Mouse (Mus musculus) midbrain, embryonic 11.5 days (tissue): ENCODE results near the gene Grip1. TPM values are rescaled to one million over a fixed set of nuclear protein-coding genes. Genes with fewer than 3 reads are reported as not detected.
A peak's percentile ranks its signal among the peaks of the same experiment; 100 is the strongest.

Experiments
- ATAC-seq: fragments of 200-750 bp; cut with Nextera tagmentation; 2 replicates; pipeline ENCODE4 v1.8.0; 2017; ENCODE audit warnings: moderate TSS enrichment, moderate library complexity; ENCODE audit not compliant: low FRiP score
- DNase-seq: peaks from one replicate; pipeline ENCODE4 v3.0.0; 2015; ENCODE audit warnings: low spot score; ENCODE audit errors: missing footprints
- H3K27ac ChIP-seq: fragments of 300-500 bp; sonication (generic); 2 replicates; pipeline ENCODE4 v1.5.1; 2014; ENCODE audit warnings: low read depth, low read length
- H3K27me3 ChIP-seq: fragments of 300-500 bp; sonication (generic); 2 replicates; pipeline ENCODE4 v1.6.1; 2014; ENCODE audit warnings: mild to moderate bottlenecking, low read length, moderate library complexity, mixed read lengths; ENCODE audit not compliant: control insufficient read depth, insufficient read depth
- H3K36me3 ChIP-seq: fragments of 300-500 bp; sonication (generic); 2 replicates; pipeline ENCODE4 v1.6.1; 2014; ENCODE audit warnings: mild to moderate bottlenecking, low read length, moderate library complexity, mixed read lengths; ENCODE audit not compliant: control insufficient read depth, insufficient read depth
- H3K4me1 ChIP-seq: fragments of 300-500 bp; sonication (generic); 2 replicates; pipeline ENCODE4 v1.6.1; 2014; ENCODE audit warnings: low read length; ENCODE audit not compliant: control insufficient read depth, insufficient read depth
- H3K4me2 ChIP-seq: fragments of 300-500 bp; sonication (generic); 2 replicates; pipeline ENCODE4 v1.6.1; 2014; ENCODE audit warnings: mild to moderate bottlenecking, moderate library complexity
- H3K4me3 ChIP-seq: fragments of 300-500 bp; sonication (generic); 2 replicates; pipeline ENCODE4 v1.5.1; 2014; ENCODE audit warnings: low read depth, low read length
- H3K9ac ChIP-seq: fragments of 300-500 bp; sonication (generic); 2 replicates; pipeline ENCODE4 v1.6.1; 2014; ENCODE audit warnings: low read length
- H3K9me3 ChIP-seq: fragments of 300-500 bp; sonication (generic); 2 replicates; pipeline ENCODE4 v1.6.1; 2016; ENCODE audit warnings: low read length; ENCODE audit not compliant: control insufficient read depth
- WGBS: fragments of 180-500 bp; shearing (Covaris S2); extraction: QIAGEN DNeasy Blood & Tissue Kit; methylation state at CpG from one replicate; pipeline ENCODE4 v1.1.7; 2014; 5-methylcytosine and 5-hydroxymethylcytosine counted together
- polyA plus RNA-seq: library from polyadenylated mRNA; unstranded; fragments of >200 nt; fragmentation: Nextera tagmentation; extraction: Ambion mirVana; gene quantifications from 2 replicates; pipeline ENCODE4 v1.2.1, GENCODE M21; 2014

The Grip1 gene
- polyA plus RNA-seq, 1 experiment from 2014 or later = 8.5 TPM

- no peaks in the 10 kb centered on the region for H3K9me3 ChIP-seq
- H3K4me1 ChIP-seq = no peaks in the 10 kb centered on the region
- DNase-seq (no peak), ATAC-seq (no peak)
- no peak overlapping the region for H3K4me3 ChIP-seq
- no peak overlapping the region for H3K27ac ChIP-seq
- no peak overlapping the region for H3K4me2 ChIP-seq
- 80% methylated on average over 3 of the region's 3 CpGs for WGBS
- H3K27me3 ChIP-seq = no peaks in the 10 kb centered on the region
- no peaks in the 10 kb centered on the region for H3K36me3 ChIP-seq
- H3K9ac ChIP-seq = no peak overlapping the region
Measured at GRCm38 (mm10) chr10:119525730-119526129, 72.1 kb downstream of the Grip1 start.

- ATAC-seq (peak; percentile 65), DNase-seq (no peak)
- H3K9ac ChIP-seq = no peak overlapping the region
- H3K36me3 ChIP-seq = no peaks in the 10 kb centered on the region
- H3K27me3 ChIP-seq = peaks cover 2% of the 10 kb centered on the region; the same call in 1 of the 2 replicates
- whole genome bisulfite sequencing = 17% methylated on average over 4 of the region's 4 CpGs
- H3K4me2 ChIP-seq = no peak overlapping the region
- H3K4me3 ChIP-seq = no peak overlapping the region
- no peak overlapping the region for H3K27ac ChIP-seq
- H3K4me1 ChIP-seq = no peaks in the 10 kb centered on the region; the same call in 1 of the 2 replicates
- H3K9me3 ChIP-seq = no peaks in the 10 kb centered on the region
Measured at GRCm38 (mm10) chr10:119534852-119535251, 81.2 kb downstream of the Grip1 start.

- Histone ChIP-seq H3K4me3 (no peak overlapping the region), H3K27ac (no peak overlapping the region), H3K27me3 (no peaks in the 10 kb centered on the region), H3K4me1 (no peaks in the 10 kb centered on the region), H3K36me3 (peaks cover 2% of the 10 kb centered on the region; the same call in 1 of the 2 replicates), H3K9me3 (peaks cover 3% of the 10 kb centered on the region; the same call in 1 of the 2 replicates), H3K9ac (no peak overlapping the region), H3K4me2 (no peak overlapping the region)
- DNase-seq (no peak), ATAC-seq (no peak)
- 96% methylated on average over 4 of the region's 4 CpGs for WGBS
Measured at GRCm38 (mm10) chr10:119541655-119542054, 88.0 kb downstream of the Grip1 start.

GRCm38 (mm10) chr10:119543771-119544170 is 90.1 kb downstream of the Grip1 start:
- 73% methylated on average over 7 of the region's 7 CpGs for WGBS
- Histone ChIP-seq H3K27me3 (no peaks in the 10 kb centered on the region), H3K4me2 (no peak overlapping the region), H3K4me1 (no peaks in the 10 kb centered on the region), H3K36me3 (peaks cover 2% of the 10 kb centered on the region; the same call in 1 of the 2 replicates), H3K27ac (no peak overlapping the region), H3K4me3 (no peak overlapping the region), H3K9ac (no peak overlapping the region), H3K9me3 (peaks cover 3% of the 10 kb centered on the region; the same call in 1 of the 2 replicates)
- DNase-seq (no peak), ATAC-seq (no peak)

- no peak overlapping the region for H3K4me3 ChIP-seq
- whole genome bisulfite sequencing = 45% methylated on average over 9 of the region's 9 CpGs
- peaks cover 2% of the 10 kb centered on the region; the same call in 1 of the 2 replicates for H3K36me3 ChIP-seq
- no peak overlapping the region for H3K27ac ChIP-seq
- peak overlapping the region; percentile 1; the same call in 1 of the 2 replicates for H3K4me2 ChIP-seq
- H3K9ac ChIP-seq = no peak overlapping the region
- peak; percentile 50 for ATAC-seq
- DNase-seq = no peak
- H3K9me3 ChIP-seq = peaks cover 3% of the 10 kb centered on the region; the same call in 1 of the 2 replicates
- no peaks in the 10 kb centered on the region for H3K4me1 ChIP-seq
- H3K27me3 ChIP-seq = no peaks in the 10 kb centered on the region
Measured at GRCm38 (mm10) chr10:119544743-119545142, 91.1 kb downstream of the Grip1 start.

- Histone ChIP-seq H3K36me3 (no peaks in the 10 kb centered on the region), H3K27ac (no peak overlapping the region), H3K4me1 (no peaks in the 10 kb centered on the region), H3K4me2 (no peak overlapping the region), H3K9ac (no peak overlapping the region), H3K9me3 (no peaks in the 10 kb centered on the region), H3K4me3 (no peak overlapping the region), H3K27me3 (no peaks in the 10 kb centered on the region)
- no peak for ATAC-seq
- 81% methylated on average over 5 of the region's 5 CpGs for WGBS
- no peak for DNase-seq
Measured at GRCm38 (mm10) chr10:119547875-119548274, 94.2 kb downstream of the Grip1 start.

GRCm38 (mm10) chr10:119548774-119549173 is 95.1 kb downstream of the Grip1 start:
- WGBS = 94% methylated on average over 10 of the region's 10 CpGs
- Histone ChIP-seq H3K36me3 (no peaks in the 10 kb centered on the region), H3K27ac (no peak overlapping the region), H3K4me3 (no peak overlapping the region), H3K9ac (no peak overlapping the region), H3K27me3 (no peaks in the 10 kb centered on the region), H3K9me3 (no peaks in the 10 kb centered on the region), H3K4me1 (no peaks in the 10 kb centered on the region), H3K4me2 (no peak overlapping the region)
- DNase-seq = peak; percentile 82
- ATAC-seq = no peak

- no peaks in the 10 kb centered on the region for H3K9me3 ChIP-seq
- no peaks in the 10 kb centered on the region for H3K4me1 ChIP-seq
- no peak overlapping the region for H3K4me2 ChIP-seq
- no peaks in the 10 kb centered on the region for H3K27me3 ChIP-seq
- no peak overlapping the region for H3K4me3 ChIP-seq
- WGBS = 91% methylated on average over 6 of the region's 6 CpGs
- no peak overlapping the region for H3K9ac ChIP-seq
- H3K36me3 ChIP-seq = no peaks in the 10 kb centered on the region
- H3K27ac ChIP-seq = no peak overlapping the region
- no peak for DNase-seq
- no peak for ATAC-seq
Measured at GRCm38 (mm10) chr10:119550630-119551029, 97.0 kb downstream of the Grip1 start.

GRCm38 (mm10) chr10:119556346-119556745 is 102.7 kb downstream of the Grip1 start:
- 77% methylated on average over 7 of the region's 7 CpGs for WGBS
- Histone ChIP-seq H3K4me1 (no peaks in the 10 kb centered on the region), H3K9ac (no peak overlapping the region), H3K27ac (no peak overlapping the region), H3K4me3 (no peak overlapping the region), H3K4me2 (no peak overlapping the region), H3K27me3 (no peaks in the 10 kb centered on the region), H3K36me3 (no peaks in the 10 kb centered on the region), H3K9me3 (no peaks in the 10 kb centered on the region)
- ATAC-seq (no peak), DNase-seq (no peak)
